Mouse (Mus musculus): ENCODE results near the gene Olfr992.
"Not testable (repeated sequence)": the region's sequence is repeated elsewhere in the genome, so short reads cannot be mapped to it uniquely, and the experiment has no call there.

The Olfr992 gene

DNA sequence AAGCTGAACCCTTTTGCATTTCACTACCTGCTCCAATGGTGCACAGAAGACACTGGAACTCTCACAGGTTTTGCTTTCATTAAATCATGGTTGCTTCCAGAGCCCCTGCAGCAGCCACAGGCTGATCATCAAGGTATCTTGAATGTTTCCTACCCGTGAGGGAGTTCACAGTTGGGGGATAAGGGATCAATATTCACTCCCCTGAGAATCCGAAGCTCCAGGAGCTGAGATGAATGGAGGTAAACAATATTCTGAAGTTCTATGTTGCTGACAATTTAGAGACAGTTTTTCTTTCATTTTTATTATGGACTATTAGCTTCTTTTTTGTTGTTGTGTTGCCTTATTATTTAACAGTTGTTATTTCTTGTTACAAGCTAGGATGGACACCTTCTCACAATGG lies at the start of gene Olfr992:
TSS of gene Olfr992 (minus strand) at position 101 of the 400 bp plus-strand sequence.
- in situ Hi-C loops (cut with MboI): no loop called here

DNA sequence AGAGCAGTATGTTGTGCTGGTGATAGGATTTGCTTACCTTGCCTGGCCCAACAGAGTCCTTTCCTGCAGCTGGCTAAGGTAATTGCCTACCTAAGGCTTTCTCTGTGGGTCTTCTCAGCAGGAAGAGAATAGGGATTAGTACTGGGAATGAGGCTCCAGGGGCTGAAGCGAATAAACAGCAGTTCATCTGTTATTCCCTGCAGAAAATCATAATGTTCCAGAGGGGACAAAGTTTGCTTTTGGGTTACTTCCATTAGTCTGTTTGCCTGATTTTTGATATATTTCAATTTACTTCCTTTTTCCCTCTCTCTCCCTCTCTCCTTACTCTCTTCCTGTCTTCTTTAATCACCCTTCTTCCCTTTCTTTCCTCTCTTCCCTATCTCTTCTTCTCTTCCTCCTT lies 34.3 kb upstream of the Olfr992 start, which contains the start of gene Olfr995:
TSS of gene Olfr995 (minus strand) at position 101 of the 400 bp plus-strand sequence.
- in situ Hi-C loops (cut with MboI): no loop called here

DNA sequence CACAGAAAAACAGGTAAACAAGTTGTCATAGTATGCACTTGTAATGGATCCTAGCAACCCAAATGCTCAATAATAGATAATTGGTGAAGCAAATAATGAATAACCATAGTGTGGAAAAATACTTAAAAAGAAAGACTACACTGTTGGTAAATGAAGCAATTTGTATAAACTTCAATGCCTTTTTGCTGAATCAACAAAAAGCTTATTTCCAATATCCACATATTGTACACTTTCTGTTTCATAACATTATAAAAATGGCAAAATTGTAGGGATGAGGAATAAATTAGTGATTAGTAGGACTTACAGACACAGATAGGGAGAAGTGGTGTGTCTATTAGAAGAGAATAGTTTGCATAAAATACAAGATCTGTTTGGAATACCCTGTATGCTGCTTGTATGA lies 33.3 kb upstream of the Olfr992 start:
- in situ Hi-C loops (cut with MboI): no loop called here

- in situ Hi-C loops (cut with MboI): no loop called here
These were observed 27.1 kb upstream of the Olfr992 start, which contains the start of gene Olfr994 for GRCm38 (mm10) chr2:85436351-85436750. Gene Olfr994 (minus strand): TSS chr2:85436451.

GRCm38 (mm10) chr2:85425893-85426292 lies 16.6 kb upstream of the Olfr992 start:
- in situ Hi-C loops (cut with MboI): no loop called here

- in situ Hi-C loops (cut with MboI): no loop called here
These were observed 5.5 kb upstream of the Olfr992 start, which contains the start of gene Olfr993 for GRCm38 (mm10) chr2:85414777-85415176. Gene Olfr993 (minus strand): TSS chr2:85414877.

DNA sequence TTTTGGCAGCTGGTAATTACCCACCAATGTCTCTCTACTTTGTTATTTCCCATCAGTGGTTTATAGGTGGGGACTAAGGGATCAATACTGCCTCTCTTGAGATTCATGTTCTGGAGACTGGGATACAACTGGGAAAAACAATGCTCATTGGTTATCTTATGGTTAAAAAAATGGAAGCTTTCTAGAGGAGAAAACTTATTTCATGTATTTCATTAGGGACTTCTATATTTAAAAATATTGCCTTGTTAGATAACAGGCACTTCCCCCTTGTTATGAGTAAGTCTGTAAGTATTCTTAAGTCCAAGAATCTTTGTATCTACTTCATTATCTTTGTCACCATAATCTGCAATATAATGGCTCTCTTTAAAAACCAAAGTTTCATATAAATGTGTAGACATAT lies 46.1 kb downstream of the Olfr992 start, which contains the start of gene Olfr988:
TSS of gene Olfr988 (minus strand) at position 101 of the 400 bp plus-strand sequence.
- in situ Hi-C loops (cut with MboI): not testable (repeated sequence)

All from mature B cell (primary cell).